Mouse (Mus musculus) testis, adult 2 months (tissue): Measurements from ENCODE around the gene Slmap. TPM values are rescaled to one million over a fixed set of nuclear protein-coding genes. Genes with fewer than 3 reads are reported as not detected.

Source experiments
- H3K27ac ChIP-seq: fragments of 200-500 bp; 2 replicates; pipeline ENCODE4 v1.5.1; 2012; ENCODE audit warnings: low read depth, low read length; ENCODE audit not compliant: control insufficient read depth, insufficient read depth
- H3K27me3 ChIP-seq: fragments of 200-500 bp; 2 replicates; pipeline ENCODE4 v1.6.1; 2012; ENCODE audit warnings: mild to moderate bottlenecking, low read length, moderate library complexity; ENCODE audit not compliant: control insufficient read depth, insufficient read depth
- H3K36me3 ChIP-seq: fragments of 200-500 bp; 2 replicates; pipeline ENCODE4 v1.6.1; 2012; ENCODE audit warnings: mild to moderate bottlenecking, low read length; ENCODE audit not compliant: control insufficient read depth, insufficient read depth
- H3K4me1 ChIP-seq: fragments of 200-500 bp; 2 replicates; pipeline ENCODE4 v1.6.1; 2012; ENCODE audit warnings: low read length; ENCODE audit not compliant: control insufficient read depth, insufficient read depth
- H3K4me3 ChIP-seq: fragments of 200-500 bp; 2 replicates; pipeline ENCODE4 v1.5.1; 2012; ENCODE audit warnings: low read depth, mild to moderate bottlenecking, low read length, moderate library complexity, mixed read lengths; ENCODE audit not compliant: control insufficient read depth
- CTCF ChIP-seq: fragments of 200-500 bp; IDR thresholded peaks from 2 replicates; pipeline ENCODE4 v1.5.1; 2012; ENCODE audit warnings: low read depth, mild to moderate bottlenecking, inconsistent platforms, low read length, moderate library complexity; ENCODE audit not compliant: control insufficient read depth, insufficient read depth, insufficient replicate concordance
- POLR2A ChIP-seq: fragments of 200-500 bp; IDR thresholded peaks from 2 replicates; pipeline ENCODE4 v1.6.1; 2012; ENCODE audit warnings: low read depth, mild to moderate bottlenecking, inconsistent platforms, low read length, moderate library complexity; ENCODE audit not compliant: control insufficient read depth
- polyA plus RNA-seq: library from polyadenylated mRNA; depleted of rRNA; stranded (reverse); fragments of >200 nt; gene quantifications from 2 replicates; pipeline ENCODE4 v1.2.3, GENCODE M21; 2012

Slmap gene
- polyA plus RNA-seq, 1 experiment = 21.9 TPM

DNA sequence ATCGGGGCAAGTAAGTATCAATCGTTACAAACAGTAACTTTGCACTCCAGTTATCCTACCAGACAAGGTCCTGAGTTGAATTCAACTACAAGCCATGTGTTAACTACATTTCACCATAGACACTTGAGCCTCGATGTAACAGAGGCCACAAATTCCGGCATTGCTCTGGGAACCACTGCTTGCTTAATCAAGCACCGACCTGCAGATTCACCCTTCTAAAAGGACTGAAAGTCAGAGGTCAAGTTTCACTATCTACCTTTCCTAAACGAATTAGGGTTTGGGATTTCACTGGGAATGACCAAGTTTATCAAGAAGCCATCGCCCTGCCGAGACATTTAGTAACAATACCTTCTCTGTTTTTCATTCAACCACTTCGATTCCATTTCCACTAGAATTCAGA, 2.0 kb downstream of the Slmap start:
- H3K4me3 ChIP-seq = no peak overlapping the region; the same call in 1 of the 2 replicates

DNA sequence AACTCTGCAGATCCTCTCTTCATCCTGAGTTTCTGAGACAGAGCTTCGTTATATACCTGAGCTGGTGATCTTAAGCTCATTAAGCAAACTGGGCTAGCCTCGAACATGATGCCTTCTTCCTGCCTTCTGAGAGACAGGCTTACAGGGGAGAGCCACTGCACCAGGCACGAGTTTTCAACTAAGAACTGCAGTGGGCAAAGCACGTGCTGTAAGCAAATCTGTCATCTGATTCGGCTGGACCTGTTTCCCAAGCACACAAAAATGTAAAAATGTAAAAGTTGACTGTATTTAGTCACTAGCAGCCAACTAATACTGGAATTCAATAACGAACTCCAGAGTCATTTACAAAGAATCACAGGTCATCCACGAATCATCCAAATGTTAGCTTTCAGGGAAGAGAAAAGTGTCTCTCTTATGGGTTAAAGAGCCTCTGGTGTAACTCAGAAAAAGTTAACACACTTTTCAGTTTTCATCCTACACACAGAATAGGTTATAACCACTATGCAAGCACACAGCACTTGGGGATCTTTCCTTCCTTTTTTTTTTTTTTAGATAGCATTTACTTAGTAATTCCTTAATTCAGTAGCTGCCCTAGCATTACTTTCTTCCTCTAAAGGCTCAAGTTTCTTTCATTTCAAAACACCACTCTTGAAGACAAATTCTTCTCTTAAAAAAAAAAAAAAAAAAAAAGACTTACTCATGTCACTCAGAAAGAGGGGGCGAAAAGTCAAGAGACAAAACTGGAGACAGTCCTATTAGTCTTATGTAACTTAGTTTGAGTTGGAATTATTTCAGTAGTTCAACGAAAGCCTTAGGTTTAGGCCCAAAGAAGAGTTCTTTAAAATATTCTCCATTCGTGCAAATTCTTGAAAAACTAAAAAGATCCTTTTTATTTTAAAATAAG, 3.1 kb downstream of the Slmap start:
- TF ChIP-seq CTCF (no peak), POLR2A (no peak)
- no peak overlapping the region for H3K4me3 ChIP-seq
- H3K4me1 ChIP-seq = peaks cover 10% of the 10 kb centered on the region
- no peaks in the 10 kb centered on the region for H3K36me3 ChIP-seq
- H3K27ac ChIP-seq = no peak overlapping the region
- no peaks in the 10 kb centered on the region for H3K27me3 ChIP-seq

More for the DNA sequence above, 2.0 kb downstream of the Slmap start:
- H3K36me3 ChIP-seq = no peaks in the 10 kb centered on the region
- H3K4me1 ChIP-seq = peaks cover 10% of the 10 kb centered on the region
- no peaks in the 10 kb centered on the region for H3K27me3 ChIP-seq
- TF ChIP-seq CTCF (no peak), POLR2A (no peak)
- no peak overlapping the region for H3K27ac ChIP-seq

DNA sequence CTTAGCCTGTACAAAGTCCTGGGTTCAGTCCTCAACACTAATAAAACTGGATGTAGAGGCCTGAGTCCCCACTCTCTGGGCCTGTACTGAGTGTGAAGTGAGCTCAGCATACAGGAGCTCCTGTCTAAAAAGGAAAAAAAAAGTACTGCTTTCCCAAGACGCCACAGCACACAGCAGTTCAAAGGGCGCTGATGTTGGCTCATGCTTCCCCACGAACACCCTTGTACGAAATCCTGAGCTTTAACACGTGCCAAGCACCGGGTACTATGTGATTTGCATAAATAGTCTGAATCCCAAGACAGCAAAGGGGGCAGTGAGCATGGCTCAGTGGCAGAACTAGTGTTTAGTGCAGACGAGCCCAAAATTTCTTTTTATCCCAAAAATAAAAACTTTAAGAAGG, 4.4 kb downstream of the Slmap start:
- Histone ChIP-seq H3K4me3 (no peak overlapping the region), H3K27ac (no peak overlapping the region), H3K36me3 (no peaks in the 10 kb centered on the region), H3K27me3 (no peaks in the 10 kb centered on the region), H3K4me1 (peaks cover 10% of the 10 kb centered on the region)
- TF ChIP-seq POLR2A = no peak
- TF ChIP-seq CTCF = no peak

DNA sequence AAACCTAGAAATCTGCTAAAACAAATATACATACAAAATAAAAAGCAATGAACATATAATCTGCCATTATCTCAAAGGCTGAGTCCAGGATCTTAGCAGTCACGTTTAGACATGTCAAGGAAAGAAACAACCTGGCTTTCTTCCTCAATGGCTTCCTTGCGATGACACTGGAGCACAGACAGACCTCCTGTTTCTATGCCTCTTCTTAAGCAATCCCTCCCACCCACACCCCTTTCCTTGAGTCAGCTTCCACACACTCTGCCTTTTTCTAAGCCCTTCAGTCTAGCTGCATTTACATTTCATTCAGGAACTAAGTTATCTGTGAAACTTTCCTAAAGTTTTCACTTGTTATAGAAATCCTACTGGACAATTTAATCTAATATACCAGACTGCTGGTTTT, 6.4 kb downstream of the Slmap start:
- Histone ChIP-seq H3K27me3 (no peaks in the 10 kb centered on the region), H3K4me3 (no peak overlapping the region), H3K4me1 (peaks cover 5% of the 10 kb centered on the region), H3K27ac (no peak overlapping the region), H3K36me3 (no peaks in the 10 kb centered on the region)
- no peak for TF ChIP-seq CTCF
- TF ChIP-seq POLR2A = no peak

DNA sequence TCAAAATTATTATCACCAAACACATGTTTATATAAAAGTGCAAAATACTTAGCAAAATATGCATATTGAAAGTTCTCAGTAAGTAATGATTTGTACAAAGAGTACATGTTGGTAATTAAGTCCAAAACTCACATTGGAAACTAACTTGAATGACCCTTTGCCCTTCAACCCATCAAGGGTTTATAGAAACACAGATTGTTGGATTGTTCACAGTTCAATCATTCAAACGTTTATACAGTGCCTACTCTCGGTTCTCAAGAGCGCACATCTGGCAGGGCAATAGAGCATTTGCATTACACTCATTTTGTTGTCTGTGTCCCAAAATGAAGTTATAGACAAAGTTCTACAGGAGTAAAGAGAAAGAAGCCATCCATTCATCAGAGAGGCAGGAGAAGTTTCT, 8.8 kb downstream of the Slmap start:
- Histone ChIP-seq H3K27ac (no peak overlapping the region), H3K27me3 (no peaks in the 10 kb centered on the region), H3K4me1 (no peaks in the 10 kb centered on the region), H3K4me3 (no peak overlapping the region), H3K36me3 (no peaks in the 10 kb centered on the region)
- TF ChIP-seq CTCF (no peak), POLR2A (no peak)

DNA sequence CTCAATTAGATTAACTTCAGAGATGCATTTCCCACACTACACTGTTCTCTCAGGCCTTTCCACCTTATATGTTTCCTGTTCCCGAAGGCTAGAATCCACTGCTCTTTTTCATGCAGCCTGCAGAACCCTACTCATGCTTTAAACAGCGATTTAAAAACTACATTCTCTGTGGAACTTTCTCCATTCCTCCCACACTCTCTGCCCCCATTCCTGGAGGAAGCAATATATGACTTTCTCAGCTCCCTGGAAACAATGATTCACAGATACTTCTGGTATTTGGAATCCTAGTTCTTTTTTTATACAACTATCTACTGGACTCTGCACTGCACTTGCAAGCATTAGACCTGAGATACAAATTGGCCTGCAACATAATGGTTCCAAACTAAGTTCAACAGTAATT, 11.6 kb downstream of the Slmap start:
- no peaks in the 10 kb centered on the region for H3K27me3 ChIP-seq
- no peak for TF ChIP-seq CTCF
- no peak for TF ChIP-seq POLR2A

DNA sequence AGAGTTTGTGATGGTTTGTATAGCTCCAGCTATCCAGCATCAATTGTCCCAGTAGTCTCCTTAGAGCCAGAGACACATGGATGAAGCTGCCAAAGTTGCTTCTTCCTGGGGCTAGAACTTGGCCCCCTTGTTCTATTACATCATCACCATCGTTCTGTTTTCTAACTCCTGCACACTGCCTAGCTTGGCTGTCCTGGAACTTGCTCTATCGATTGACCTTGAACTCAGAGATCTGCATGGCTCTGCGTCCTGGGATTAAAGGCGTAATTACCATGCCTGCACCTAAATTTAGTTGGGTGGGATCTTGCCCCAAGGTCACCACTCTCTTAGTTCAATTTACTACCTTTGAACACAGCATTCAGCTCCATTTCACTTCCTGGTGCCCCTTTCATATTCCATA, 14.9 kb downstream of the Slmap start:
- no peak overlapping the region for H3K4me3 ChIP-seq
- H3K36me3 ChIP-seq = no peaks in the 10 kb centered on the region
- no peaks in the 10 kb centered on the region for H3K27me3 ChIP-seq
- TF ChIP-seq POLR2A (no peak), CTCF (no peak)
- no peaks in the 10 kb centered on the region for H3K4me1 ChIP-seq
- H3K27ac ChIP-seq = no peak overlapping the region

More for the DNA sequence above, 11.6 kb downstream of the Slmap start:
- Histone ChIP-seq H3K36me3 (no peaks in the 10 kb centered on the region), H3K4me1 (no peaks in the 10 kb centered on the region), H3K4me3 (no peak overlapping the region), H3K27ac (no peak overlapping the region)
